Mouse (Mus musculus) CH12.LX (cell line): ENCODE measurements around the gene Cpne5. TPM values are rescaled to one million over a fixed set of nuclear protein-coding genes. Genes with fewer than 3 reads are reported as not detected.
"Not testable (repeated sequence)": the region's sequence is repeated elsewhere in the genome, so short reads cannot be mapped to it uniquely, and the experiment has no call there.

Experiments
- DNase-seq: peaks from one replicate; pipeline ENCODE4 v3.0.0-alpha.2; 2013; ENCODE audit errors: extremely low read depth
- H3K27ac ChIP-seq: 2 replicates; pipeline ENCODE4 v1.5.1; 2012; ENCODE audit warnings: low read depth, mild to moderate bottlenecking, control low read depth, moderate library complexity; ENCODE audit not compliant: insufficient read depth
- H3K27me3 ChIP-seq: replicated peaks from 2 replicates; pipeline ENCODE3; 2012; ENCODE audit warnings: inconsistent platforms
- H3K36me3 ChIP-seq, 2 experiments: replicated peaks in 1 of 2; 2 replicates each; pipeline versions ENCODE3 to v1.6.1; 2012; ENCODE audit warnings: inconsistent platforms in 1 of 2, low read length in 1 of 2, mild to moderate bottlenecking in 1 of 2, mixed read lengths in 1 of 2, moderate library complexity in 1 of 2; ENCODE audit not compliant: control insufficient read depth in 1 of 2, insufficient read depth in 1 of 2
- H3K4me1 ChIP-seq, 2 experiments: 2 replicates each; pipeline ENCODE4 v1.6.1; 2012; ENCODE audit warnings: inconsistent platforms in 1 of 2, moderate library complexity in 1 of 2; ENCODE audit not compliant: insufficient read depth in 2 of 2, control insufficient read depth in 1 of 2
- H3K4me2 ChIP-seq: 2 replicates; pipeline ENCODE4 v1.6.1; 2012; ENCODE audit warnings: low read depth, mild to moderate bottlenecking, control low read depth; ENCODE audit not compliant: poor library complexity, insufficient read depth, severe bottlenecking
- H3K4me3 ChIP-seq, 3 experiments: fragments of 150-350 bp in 1 of 3; sonication (generic) in 1 of 3; replicated peaks in 1 of 3; 2 replicates each; pipeline versions ENCODE3 to v1.5.1; 2011 to 2012; ENCODE audit warnings: low read depth in 2 of 3, low read length in 2 of 3, mild to moderate bottlenecking in 2 of 3, moderate library complexity in 2 of 3, control low read depth in 1 of 3, improper control_type of control experiment in 1 of 3, inconsistent platforms in 1 of 3, mixed read lengths in 1 of 3; ENCODE audit not compliant: poor library complexity in 1 of 3
- H3K79me2 ChIP-seq: replicated peaks from 2 replicates; pipeline ENCODE4 v1.6.1; 2012; ENCODE audit warnings: mild to moderate bottlenecking, moderate library complexity; ENCODE audit not compliant: control insufficient read depth, poor library complexity, insufficient read depth, severe bottlenecking; ENCODE audit errors: extremely low read depth
- H3K9ac ChIP-seq: 2 replicates; pipeline ENCODE4 v1.6.1; 2012; ENCODE audit warnings: low read depth, mild to moderate bottlenecking, control low read depth, moderate library complexity; ENCODE audit not compliant: insufficient read depth
- H3K9me3 ChIP-seq: replicated peaks from 2 replicates; pipeline ENCODE3; 2012; ENCODE audit warnings: low read length, inconsistent platforms, mixed read lengths
- CTCF ChIP-seq, 2 experiments: IDR thresholded peaks in 1 of 2; conservative IDR thresholded peaks in 1 of 2; 2 replicates each; pipeline ENCODE4 v1.5.1; 2011 to 2012; ENCODE audit warnings: low read depth in 2 of 2, low read length in 2 of 2, improper control_type of control experiment in 1 of 2, inconsistent platforms in 1 of 2, mild to moderate bottlenecking in 1 of 2, moderate library complexity in 1 of 2
- RAD21 ChIP-seq: IDR thresholded peaks from 2 replicates; pipeline ENCODE4 v1.6.1; 2011; ENCODE audit warnings: low read depth, mild to moderate bottlenecking, low read length, improper control_type of control experiment, moderate library complexity
- SMC3 ChIP-seq: IDR thresholded peaks from 2 replicates; pipeline ENCODE4 v1.6.1; 2011; ENCODE audit warnings: low read depth, low read length, improper control_type of control experiment
- dilution Hi-C: fragments of 300-500 bp; cut with MboI; formaldehyde crosslinking; loops from 2 replicates; pipeline ENCODE4 v1.14.3; 2020; ENCODE audit warnings: low sequenced_read_pairs; ENCODE audit not compliant: extremely low pct_unique_long_range_greater_than_20kb, extremely low pct_ligation_motif_present
- in situ Hi-C: fragments of 300-500 bp; cut with MboI; formaldehyde crosslinking; loops from 3 replicates; pipeline ENCODE4 v1.14.3; 2019; ENCODE audit warnings: low sequenced_read_pairs, low pct_ligation_motif_present, low pct_unique_long_range_greater_than_20kb, mixed read lengths
- polyA plus RNA-seq: library from polyadenylated mRNA; unstranded; fragments of >175 nt; gene quantifications from 2 replicates; pipeline ENCODE4 v1.2.1, GENCODE M21; 2012; ENCODE audit warnings: low read depth; ENCODE audit not compliant: insufficient read length
- total RNA-seq, 2 experiments: library from RNA; depleted of rRNA; stranded (reverse); fragments of 300-350 nt in 1 of 2; fragments of >200 nt in 1 of 2; gene quantifications; 2 replicates each; pipeline ENCODE4 v1.2.3; 2012 to 2014

The Cpne5 gene
- total and polyA plus RNA-seq, 3 experiments, result 0.68 to 1.9 (median 1.3) TPM

DNA sequence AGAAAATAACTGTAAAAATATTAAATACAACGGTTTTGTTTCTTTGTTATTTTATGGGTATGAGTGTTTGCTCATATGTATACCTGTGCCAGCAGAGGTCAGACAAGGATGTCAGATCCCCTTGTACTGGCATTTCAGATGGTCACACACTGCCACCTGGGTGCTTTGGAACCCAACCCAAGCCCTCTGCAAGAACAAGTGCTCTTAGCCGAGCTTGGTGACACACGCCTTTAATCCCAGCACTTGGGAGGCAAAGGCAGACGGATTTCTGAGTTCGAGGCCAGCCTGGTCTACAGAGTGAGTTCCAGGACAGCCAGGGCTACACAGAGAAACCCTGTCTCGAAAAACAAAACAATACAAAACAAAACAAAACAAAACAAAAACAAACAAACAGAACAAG lies 127.6 kb downstream of the Cpne5 start:
- H3K27ac ChIP-seq, H3K27me3 ChIP-seq, H3K36me3 ChIP-seq: not testable (repeated sequence)
- peak; percentile 40 for TF ChIP-seq SMC3
- TF ChIP-seq CTCF (conservative IDR thresholded peaks at IDR 0.05 in 1 of 2, IDR thresholded peaks at IDR 0.05 in 1 of 2; ENCODE audit: low read depth in 2 of 2, low read length in 2 of 2), result peak in 1 of 2 experiments; percentile 44; a peak in 2 of 4 replicates
- TF ChIP-seq RAD21, result peak; percentile 33
- TF ChIP-seq, all 38 proteins: peak for 3; not testable (repeated sequence) for 35
- in situ Hi-C loops, dilution Hi-C loops, H3K9me3 ChIP-seq, H3K4me1 ChIP-seq, H3K79me2 ChIP-seq, H3K9ac ChIP-seq, H3K4me2 ChIP-seq, DNase-seq, H3K4me3 ChIP-seq: not testable (repeated sequence)

Other genes starting within 250 kb of the Cpne5 start
- gene Stk38, start 230.2 kb downstream of the Cpne5 start, total RNA-seq (2012; rRNA removed), result 25.9 and 29.0 TPM in 2 replicates
- 56.0 and 56.4 TPM in 2 replicates for gene Stk38, start 230.2 kb downstream of the Cpne5 start, total RNA-seq (2014; rRNA removed)
- 50.9 and 56.0 TPM in 2 replicates for gene Stk38, start 230.2 kb downstream of the Cpne5 start, polyA plus RNA-seq
- 171 and 266 TPM in 2 replicates for gene Srsf3, start 205.5 kb downstream of the Cpne5 start, total RNA-seq (2012; rRNA removed)
- gene Srsf3, start 205.5 kb downstream of the Cpne5 start, total RNA-seq (2014; rRNA removed), result 380 and 479 TPM in 2 replicates
- gene Srsf3, start 205.5 kb downstream of the Cpne5 start, polyA plus RNA-seq, result 687 and 712 TPM in 2 replicates
- gene Cdkn1a, start 147.2 kb downstream of the Cpne5 start, total RNA-seq (2012; rRNA removed), result 25.3 and 37.5 TPM in 2 replicates
- gene Cdkn1a, start 147.2 kb downstream of the Cpne5 start, total RNA-seq (2014; rRNA removed), result 9.1 and 10.6 TPM in 2 replicates
- 55.0 and 59.1 TPM in 2 replicates for gene Cdkn1a, start 147.2 kb downstream of the Cpne5 start, polyA plus RNA-seq
- 0.17 and 0.34 TPM in 2 replicates for gene Rab44, start 124.0 kb downstream of the Cpne5 start, total RNA-seq (2012; rRNA removed)
- gene Rab44, start 124.0 kb downstream of the Cpne5 start, total RNA-seq (2014; rRNA removed), result 0.12 TPM in 1 of 2 replicates, not detected in the other
- 0.30 TPM in 1 of 2 replicates, not detected in the other for gene Rab44, start 124.0 kb downstream of the Cpne5 start, polyA plus RNA-seq
- gene Ppil1, start 26.0 kb upstream of the Cpne5 start, total RNA-seq (2012; rRNA removed), result 97.2 and 123 TPM in 2 replicates
- 135 and 143 TPM in 2 replicates for gene Ppil1, start 26.0 kb upstream of the Cpne5 start, total RNA-seq (2014; rRNA removed)
- gene Ppil1, start 26.0 kb upstream of the Cpne5 start, polyA plus RNA-seq, result 107 and 110 TPM in 2 replicates
- 69.1 and 75.1 TPM in 2 replicates for gene BC004004, start 30.6 kb upstream of the Cpne5 start, total RNA-seq (2012; rRNA removed)
- 86.1 and 89.1 TPM in 2 replicates for gene BC004004, start 30.6 kb upstream of the Cpne5 start, total RNA-seq (2014; rRNA removed)
- 60.4 and 67.9 TPM in 2 replicates for gene BC004004, start 30.6 kb upstream of the Cpne5 start, polyA plus RNA-seq
- gene Pi16, start 79.5 kb upstream of the Cpne5 start, total RNA-seq (2012; rRNA removed), result 0.13 TPM in 1 of 2 replicates, not detected in the other
- gene Pi16, start 79.5 kb upstream of the Cpne5 start, total RNA-seq (2014; rRNA removed), result not detected in 2 replicates
- gene Pi16, start 79.5 kb upstream of the Cpne5 start, polyA plus RNA-seq, result not detected in 2 replicates
- gene Mtch1, start 109.8 kb upstream of the Cpne5 start, total RNA-seq (2012; rRNA removed), result 139 and 143 TPM in 2 replicates
- 56.8 and 66.1 TPM in 2 replicates for gene Mtch1, start 109.8 kb upstream of the Cpne5 start, total RNA-seq (2014; rRNA removed)
- 102 and 110 TPM in 2 replicates for gene Mtch1, start 109.8 kb upstream of the Cpne5 start, polyA plus RNA-seq
- gene Fgd2, start 122.7 kb upstream of the Cpne5 start, total RNA-seq (2012; rRNA removed), result 48.3 and 67.6 TPM in 2 replicates
- 41.7 and 41.9 TPM in 2 replicates for gene Fgd2, start 122.7 kb upstream of the Cpne5 start, total RNA-seq (2014; rRNA removed)
- 49.2 and 54.4 TPM in 2 replicates for gene Fgd2, start 122.7 kb upstream of the Cpne5 start, polyA plus RNA-seq